Mouse (Mus musculus) brown adipose tissue, adult 24 weeks (tissue): Measurements from ENCODE around the gene Calm2. TPM values are rescaled to one million over a fixed set of nuclear protein-coding genes. Genes with fewer than 3 reads are reported as not detected.
A peak's percentile ranks its signal among the peaks of the same experiment; 100 is the strongest.

Experiments used
- H3K27ac ChIP-seq: fragments of 200-500 bp; replicated peaks from 2 replicates; pipeline ENCODE4 v1.5.1; 2012; ENCODE audit warnings: low read depth, mild to moderate bottlenecking, low read length
- H3K4me1 ChIP-seq: fragments of 200-500 bp; 2 replicates; pipeline ENCODE4 v1.6.1; 2012; ENCODE audit warnings: low read length, mixed read lengths; ENCODE audit not compliant: control insufficient read depth, insufficient read depth, insufficient read length
- H3K4me3 ChIP-seq: fragments of 200-500 bp; 2 replicates; pipeline ENCODE4 v1.5.1; 2012; ENCODE audit warnings: low read depth, mild to moderate bottlenecking, low read length, moderate library complexity; ENCODE audit not compliant: insufficient read depth
- polyA plus RNA-seq: library from polyadenylated mRNA; stranded (reverse); fragments of >200 nt; gene quantifications from 2 replicates; pipeline ENCODE4 v1.2.4, GENCODE M21; 2012; ENCODE audit not compliant: missing spikeins, insufficient read depth, insufficient read length

The Calm2 gene
- polyA plus RNA-seq, 1 experiment, result 250 TPM

- Histone ChIP-seq H3K4me1 (peaks cover 6% of the 10 kb centered on the region), H3K27ac (peak overlapping the region; percentile 44), H3K4me3 (peak overlapping the region; percentile 76)
These were observed 593 bp downstream of the Calm2 start for GRCm38 (mm10) chr17:87445917-87446766.

- Histone ChIP-seq H3K27ac (no peak overlapping the region; the same call in 1 of the 2 replicates), H3K4me3 (peak overlapping the region; percentile 76), H3K4me1 (peaks cover 9% of the 10 kb centered on the region)
These were observed 1.3 kb downstream of the Calm2 start for GRCm38 (mm10) chr17:87445337-87445916.

- H3K27ac ChIP-seq, result no peak overlapping the region
- no peak overlapping the region for H3K4me3 ChIP-seq
- peaks cover 14% of the 10 kb centered on the region for H3K4me1 ChIP-seq
These were observed 2.0 kb downstream of the Calm2 start for GRCm38 (mm10) chr17:87444763-87445162.

- Histone ChIP-seq H3K4me1 (peaks cover 14% of the 10 kb centered on the region), H3K27ac (no peak overlapping the region), H3K4me3 (no peak overlapping the region)
These were observed 5.2 kb downstream of the Calm2 start for GRCm38 (mm10) chr17:87441537-87441936.

- Histone ChIP-seq H3K4me3 (no peak overlapping the region), H3K4me1 (peaks cover 14% of the 10 kb centered on the region), H3K27ac (no peak overlapping the region)
These were observed 7.3 kb downstream of the Calm2 start for GRCm38 (mm10) chr17:87439441-87439840.

- H3K4me1 ChIP-seq, result no peaks in the 10 kb centered on the region; the same call in 1 of the 2 replicates
- H3K27ac ChIP-seq, result no peak overlapping the region
- no peak overlapping the region for H3K4me3 ChIP-seq
These were observed 12.8 kb downstream of the Calm2 start for GRCm38 (mm10) chr17:87433929-87434328.

- H3K4me1 ChIP-seq, result no peaks in the 10 kb centered on the region
- no peak overlapping the region for H3K27ac ChIP-seq
- H3K4me3 ChIP-seq, result no peak overlapping the region
These were observed 14.0 kb downstream of the Calm2 start for GRCm38 (mm10) chr17:87432743-87433142.

- Histone ChIP-seq H3K4me1 (no peaks in the 10 kb centered on the region), H3K4me3 (no peak overlapping the region), H3K27ac (no peak overlapping the region)
These were observed 14.4 kb downstream of the Calm2 start for GRCm38 (mm10) chr17:87432314-87432713.

GRCm38 (mm10) chr17:87429431-87429830, 17.3 kb downstream of the Calm2 start:
- Histone ChIP-seq H3K27ac (no peak overlapping the region), H3K4me1 (no peaks in the 10 kb centered on the region), H3K4me3 (no peak overlapping the region)

GRCm38 (mm10) chr17:87427511-87427910, 19.2 kb downstream of the Calm2 start, which contains the start of gene Stpg4:
Gene Stpg4, minus strand, starts transcription at chr17:87427741.
- Histone ChIP-seq H3K4me3 (no peak within 1 kb of the TSS), H3K4me1 (no peaks in the 10 kb centered on the region), H3K27ac (no peak within 1 kb of the TSS)

GRCm38 (mm10) chr17:87418082-87418481, 28.7 kb downstream of the Calm2 start:
- Histone ChIP-seq H3K4me3 (no peak overlapping the region), H3K27ac (no peak overlapping the region), H3K4me1 (no peaks in the 10 kb centered on the region)

- no peak overlapping the region for H3K4me3 ChIP-seq
- H3K4me1 ChIP-seq, result no peaks in the 10 kb centered on the region
These were observed 40.1 kb downstream of the Calm2 start for GRCm38 (mm10) chr17:87406646-87407045.

GRCm38 (mm10) chr17:87405576-87405975, 41.2 kb downstream of the Calm2 start:
- Histone ChIP-seq H3K27ac (no peak overlapping the region; the same call in 1 of the 2 replicates), H3K4me3 (no peak overlapping the region), H3K4me1 (no peaks in the 10 kb centered on the region)

More at GRCm38 (mm10) chr17:87406646-87407045, 40.1 kb downstream of the Calm2 start:
- no peak overlapping the region for H3K27ac ChIP-seq

GRCm38 (mm10) chr17:87403462-87403861, 43.3 kb downstream of the Calm2 start:
- H3K4me3 ChIP-seq, result no peak overlapping the region
- no peak overlapping the region for H3K27ac ChIP-seq
- no peaks in the 10 kb centered on the region for H3K4me1 ChIP-seq

GRCm38 (mm10) chr17:87402444-87402843, 44.3 kb downstream of the Calm2 start:
- Histone ChIP-seq H3K4me3 (no peak overlapping the region), H3K27ac (no peak overlapping the region), H3K4me1 (no peaks in the 10 kb centered on the region)
